Mouse (Mus musculus): ENCODE measurements around the gene Meis1.

DNA sequence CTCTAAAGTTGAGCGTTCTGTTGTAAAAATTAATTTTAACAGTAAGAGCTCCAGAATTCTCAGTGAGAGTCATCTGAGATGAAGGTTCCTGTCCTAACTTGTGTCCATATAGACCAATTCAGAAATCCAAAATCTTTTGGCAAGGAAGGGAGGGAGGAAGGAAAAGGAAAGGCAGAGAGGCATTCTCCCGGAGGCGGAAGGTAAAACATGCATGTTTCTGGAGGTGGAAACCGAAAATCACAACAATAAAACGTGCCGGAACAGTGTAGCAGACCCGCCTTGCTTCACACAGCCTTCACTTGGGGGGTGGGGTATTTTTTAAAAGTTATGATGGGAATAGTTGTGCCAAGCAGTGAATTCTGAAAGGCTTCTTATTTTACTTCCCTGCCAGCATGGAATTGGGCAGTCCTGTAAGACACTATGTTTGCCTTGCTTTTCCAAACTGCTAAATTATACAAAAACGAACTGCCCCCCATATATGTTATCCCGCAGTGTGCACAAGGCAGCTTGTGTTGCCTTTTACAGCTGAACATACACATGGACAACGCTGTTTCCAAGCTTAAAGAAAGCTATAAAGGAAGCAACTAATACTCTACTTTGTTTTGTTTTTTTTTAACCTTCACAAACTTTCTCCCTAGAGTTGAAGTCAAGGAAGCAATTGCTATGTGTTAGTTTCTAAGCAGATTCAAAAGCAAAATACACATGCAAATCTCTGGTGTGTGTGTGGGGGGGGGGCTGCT lies 2.1 kb downstream of the Meis1 start:
- TF ChIP-seq CTCF (IDR thresholded peaks at IDR 0.05; ENCODE audit: low read depth, low read length), result no peak
- TF ChIP-seq GATA1 (IDR thresholded peaks at IDR 0.05; ENCODE audit: borderline replicate concordance, low read length), result no peak
- TF ChIP-seq GATA2 (IDR thresholded peaks at IDR 0.05; ENCODE audit: borderline replicate concordance, low read depth, low read length), result no peak
- TF ChIP-seq TAL1 (conservative IDR thresholded peaks at IDR 0.05; ENCODE audit: low read depth, low read length), result no peak
